Mouse (Mus musculus) neutrophil, adult 5-6 weeks (primary cell): ENCODE data around the gene Grm7. TPM values are rescaled to one million over a fixed set of nuclear protein-coding genes. Genes with fewer than 3 reads are reported as not detected.

Experiments
- ATAC-seq: fragments of 151-379, 151-347 bp; 2 replicates; pipeline ENCODE4 v1.8.0; 2017; ENCODE audit warnings: mild to moderate bottlenecking, moderate TSS enrichment; ENCODE audit not compliant: insufficient number of reproducible peaks, poor library complexity, low FRiP score, severe bottlenecking; ENCODE audit errors: extremely low read depth
- total RNA-seq: library from RNA; stranded (forward); fragments of 200-1000 nt; gene quantifications from 2 replicates; pipeline ENCODE4 v1.2.3, GENCODE M21; 2017

Grm7 gene
- total RNA-seq, 1 experiment from 2014 or later: not detected

DNA sequence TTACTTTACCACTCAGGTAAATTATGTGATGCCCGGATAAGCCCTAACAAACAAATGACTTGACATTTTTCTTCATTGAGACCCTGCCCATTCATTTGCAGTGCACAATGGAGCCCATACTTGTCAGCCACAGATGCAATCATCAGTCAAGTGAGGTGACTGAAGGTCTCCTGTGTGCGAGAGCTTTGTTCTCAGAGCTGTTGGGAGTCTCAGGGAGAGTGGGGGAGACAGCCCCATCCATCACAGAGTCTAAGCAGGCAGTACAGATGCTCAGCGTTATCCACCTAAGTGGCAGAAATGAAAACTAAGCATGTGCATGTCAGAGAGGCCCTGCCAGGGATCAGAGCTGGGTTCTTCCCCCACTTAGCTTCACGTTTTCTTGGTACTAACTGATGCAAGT, 631.3 kb downstream of the Grm7 start:
- ATAC-seq: no peak

DNA sequence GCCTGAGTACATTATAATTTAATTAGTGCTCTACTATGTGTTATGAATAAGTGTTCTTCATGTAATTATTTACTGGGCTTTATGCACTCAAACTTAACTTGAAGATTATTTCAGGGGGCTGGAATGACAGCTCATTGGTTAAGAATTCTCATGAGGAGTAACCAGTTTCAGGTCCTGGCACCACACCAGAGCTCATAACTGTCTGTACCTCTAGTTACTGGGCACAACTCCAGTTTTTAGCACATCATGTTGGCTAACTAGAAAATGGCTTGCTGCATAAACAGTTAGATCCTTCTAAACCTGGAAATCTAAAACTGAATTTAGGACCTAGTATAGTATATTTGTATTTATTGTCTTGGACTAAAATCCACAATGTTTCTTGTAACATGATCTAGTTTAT, 633.1 kb downstream of the Grm7 start:
- no peak for ATAC-seq

DNA sequence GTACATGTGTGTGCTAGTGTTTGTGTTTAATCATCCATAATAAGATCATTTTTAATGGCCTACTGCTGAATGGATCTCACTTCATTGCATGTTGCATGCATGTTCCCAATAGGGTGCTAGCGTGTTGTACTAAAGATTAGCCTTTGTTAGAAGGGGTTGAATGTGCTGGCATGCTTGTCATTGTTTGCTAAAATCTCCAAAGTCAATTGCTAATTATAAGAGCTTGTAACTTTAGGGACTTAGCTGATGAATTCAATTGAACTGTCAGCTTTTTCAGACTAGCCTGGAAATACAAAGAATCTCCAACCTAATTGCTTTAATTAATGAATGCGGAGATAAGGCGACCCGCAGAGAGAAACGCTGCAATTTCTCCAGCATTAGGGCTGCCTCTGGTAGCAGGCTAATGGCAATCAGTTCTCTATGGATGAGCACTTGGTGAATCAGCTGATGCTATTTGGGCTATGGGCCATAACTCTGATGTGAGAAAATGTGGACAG, 648.2 kb downstream of the Grm7 start:
- no peak for ATAC-seq

DNA sequence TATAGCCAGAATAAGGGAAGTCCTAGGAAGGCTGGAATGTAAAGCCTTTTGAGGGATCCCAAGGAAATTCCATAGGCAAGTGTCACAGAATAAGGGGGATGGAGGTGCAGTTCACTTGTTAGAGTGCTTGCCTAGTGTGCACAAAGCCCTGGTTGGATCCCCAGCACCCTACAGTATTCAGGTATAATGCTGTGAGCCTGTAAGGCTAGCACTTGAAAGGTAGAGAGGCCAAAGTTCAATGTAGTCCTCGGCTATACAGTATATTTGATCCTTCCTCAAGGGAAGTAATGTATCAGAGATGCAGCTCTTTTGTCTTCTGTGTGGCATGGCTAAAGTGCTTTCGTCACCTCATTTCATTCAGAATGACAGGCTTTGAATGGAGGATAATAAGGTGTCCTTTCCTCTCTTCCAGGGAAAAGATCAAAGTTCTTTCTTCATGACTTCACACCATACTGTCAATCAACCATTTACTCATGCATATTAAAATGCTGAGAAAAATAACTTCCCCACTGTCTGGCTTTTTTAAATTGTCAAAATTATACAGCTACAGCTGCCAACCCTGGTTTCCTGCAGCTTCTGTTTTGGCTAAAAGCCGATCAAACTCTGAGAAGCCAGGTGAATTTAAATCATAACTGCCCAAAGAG, 658.7 kb downstream of the Grm7 start:
- ATAC-seq: no peak

DNA sequence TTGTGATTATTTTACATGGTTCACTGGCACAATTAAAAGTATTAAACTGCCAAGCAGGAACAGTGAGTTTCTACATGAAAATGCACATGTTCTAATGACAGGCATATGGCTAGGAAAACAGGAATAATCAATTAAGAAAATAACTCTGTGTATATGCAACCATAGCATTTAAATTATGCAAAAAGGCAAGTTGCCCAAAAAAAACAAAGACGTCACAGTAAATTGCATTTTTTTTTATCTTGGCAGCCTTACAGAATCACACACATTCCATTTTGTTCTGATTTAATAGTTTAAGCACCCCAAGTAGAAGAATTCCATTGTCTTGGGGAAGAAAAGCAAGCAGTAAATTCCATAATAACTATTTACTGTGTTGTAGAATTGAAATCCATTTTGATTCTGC, 716.3 kb downstream of the Grm7 start:
- no peak for ATAC-seq

DNA sequence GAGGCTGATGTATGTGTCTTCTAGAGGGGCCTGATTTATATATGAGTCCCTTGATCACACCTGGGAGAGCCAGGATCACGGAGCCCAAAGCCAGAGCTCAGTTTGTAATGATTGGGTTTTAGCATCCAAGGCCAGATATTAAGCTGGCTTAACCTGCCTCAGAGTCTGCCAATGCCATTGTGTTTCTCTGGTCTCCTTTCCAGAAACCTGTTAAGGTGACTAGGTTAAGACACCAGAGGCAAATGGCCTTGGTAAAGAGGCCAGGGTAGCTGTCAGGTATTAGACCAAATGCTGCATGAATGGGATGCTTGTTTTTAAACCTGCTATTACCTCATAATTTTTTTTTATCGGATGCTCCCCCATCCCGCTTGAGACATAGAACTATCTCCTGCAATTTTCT, 722.7 kb downstream of the Grm7 start:
- no peak for ATAC-seq

DNA sequence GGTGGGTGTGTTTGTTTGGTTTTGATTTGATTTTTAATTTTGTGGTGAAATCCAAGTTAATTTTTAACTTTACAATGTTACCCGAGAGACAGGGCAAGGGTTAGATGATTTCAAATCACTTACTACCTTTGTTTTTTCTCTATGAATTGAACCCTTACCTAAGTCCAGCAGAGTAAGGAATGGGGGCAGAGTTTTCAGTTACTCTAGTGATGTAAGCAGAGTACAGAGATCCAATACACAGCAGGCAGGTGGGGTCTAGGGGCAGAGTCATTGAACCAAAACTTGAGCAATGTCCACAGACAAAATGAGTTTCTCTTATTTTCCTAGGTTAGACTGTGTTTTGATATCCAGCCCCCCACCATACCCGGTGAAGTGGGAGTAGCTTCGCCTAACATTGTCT, 723.2 kb downstream of the Grm7 start:
- ATAC-seq: no peak

DNA sequence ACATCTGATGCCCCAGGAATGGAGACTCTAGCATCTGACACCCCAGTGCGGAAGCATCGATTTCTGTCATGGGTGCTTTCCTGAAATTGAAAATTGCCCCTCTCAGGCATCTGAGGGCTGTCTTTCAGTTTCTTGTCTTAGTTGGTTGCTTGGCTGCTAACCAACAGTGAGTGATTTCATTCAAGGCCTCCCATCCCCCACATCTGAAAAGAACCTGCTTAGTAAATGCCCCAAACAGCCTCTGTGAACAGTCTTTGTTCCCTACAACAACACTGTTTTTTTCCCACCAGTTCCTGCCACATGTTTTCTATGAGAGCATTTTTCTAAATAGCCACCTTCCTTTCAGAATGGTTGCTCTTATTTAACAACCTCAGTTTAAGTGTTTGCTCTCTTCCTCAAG, 723.6 kb downstream of the Grm7 start:
- no peak for ATAC-seq

DNA sequence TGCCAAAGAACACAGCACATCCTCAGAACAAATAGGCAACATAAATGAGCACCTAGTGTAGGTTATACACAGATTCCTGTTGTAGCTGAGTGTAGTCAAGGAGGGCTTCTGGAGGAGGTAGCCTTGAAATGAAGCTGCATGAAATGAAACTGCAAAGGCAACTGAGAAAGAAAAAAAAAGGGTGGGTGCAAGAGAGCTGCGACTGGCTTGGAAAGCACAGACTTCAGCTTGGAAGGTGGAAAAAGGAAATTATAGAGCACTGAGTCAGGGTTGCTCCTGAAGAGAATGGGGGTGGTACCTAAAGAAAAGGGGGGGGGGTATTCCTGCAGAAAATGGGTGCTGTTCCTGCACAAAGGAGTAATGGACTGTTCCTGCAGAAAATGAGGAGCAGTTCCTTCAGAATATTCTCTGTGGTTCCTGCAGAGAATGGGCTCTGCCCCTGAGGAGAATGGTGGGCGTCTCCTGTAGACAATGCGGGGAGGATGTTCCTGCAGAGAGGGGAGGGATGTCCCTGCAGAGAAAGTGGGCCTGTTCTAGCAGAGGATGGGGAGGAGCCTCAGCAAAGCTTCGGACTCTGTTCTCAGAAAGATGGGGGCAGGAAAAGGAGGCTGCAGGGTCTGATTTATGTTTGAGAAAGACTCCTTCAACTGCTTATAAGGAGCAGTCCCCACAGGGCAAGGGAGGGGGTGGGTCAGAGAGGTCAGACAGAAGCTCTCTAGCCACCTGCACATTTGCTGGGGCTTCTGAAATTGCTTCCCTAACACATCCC, 726.4 kb downstream of the Grm7 start:
- no peak for ATAC-seq

DNA sequence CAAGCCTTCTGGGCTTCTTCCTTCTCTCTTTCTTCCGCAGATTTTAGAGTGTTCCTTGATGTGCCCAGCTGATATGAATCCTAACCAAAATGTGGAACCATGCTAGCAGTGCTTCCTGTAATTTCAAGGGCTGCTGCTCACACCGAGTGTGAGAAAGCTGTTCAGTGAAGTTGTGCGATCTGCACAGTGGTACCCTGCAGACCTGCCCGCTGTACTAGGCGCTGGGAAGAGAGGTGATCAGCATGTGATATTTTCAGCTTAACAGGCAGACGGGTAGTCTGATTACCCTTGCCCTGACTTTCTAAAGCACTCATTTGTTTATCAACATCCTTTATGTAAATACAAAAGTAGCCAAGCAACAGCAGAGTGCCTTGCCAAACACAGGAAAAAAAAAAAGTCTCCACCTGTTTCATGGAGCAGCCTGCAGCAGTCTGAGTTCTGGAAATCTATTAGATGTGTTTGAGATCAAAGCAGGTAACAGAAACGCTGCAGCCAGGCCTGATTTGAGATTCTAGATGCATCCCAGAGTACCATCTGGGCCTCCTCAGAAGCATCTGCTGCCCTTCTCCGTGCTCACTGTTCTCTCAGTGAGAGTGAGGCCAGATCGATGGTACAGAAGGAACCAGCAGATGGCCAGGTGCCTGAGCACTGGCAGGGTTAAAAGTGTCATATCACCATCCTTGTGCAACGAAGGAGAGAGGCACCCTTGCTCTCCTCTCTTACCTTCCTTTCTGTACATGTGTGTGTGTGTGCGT, 727.4 kb downstream of the Grm7 start:
- ATAC-seq: no peak

DNA sequence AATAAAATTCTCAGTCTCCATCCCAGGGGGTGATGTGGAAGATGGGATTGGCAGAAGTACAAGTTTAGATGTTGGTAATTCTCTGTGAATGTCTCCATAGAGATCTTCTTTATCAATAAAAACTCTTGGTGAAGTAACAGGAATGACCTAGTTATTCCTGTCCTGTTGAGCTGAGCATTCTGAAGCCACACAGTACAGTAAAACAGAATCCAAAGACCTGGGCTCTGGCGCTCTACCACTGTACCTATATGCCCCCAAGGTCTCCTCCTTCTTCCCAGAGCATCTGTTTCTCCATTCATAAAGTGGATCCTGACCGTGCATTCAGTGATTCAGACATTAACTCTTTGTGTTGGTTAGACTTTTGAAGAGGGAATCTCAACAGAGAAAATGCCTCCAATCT, 735.3 kb downstream of the Grm7 start:
- no peak for ATAC-seq

DNA sequence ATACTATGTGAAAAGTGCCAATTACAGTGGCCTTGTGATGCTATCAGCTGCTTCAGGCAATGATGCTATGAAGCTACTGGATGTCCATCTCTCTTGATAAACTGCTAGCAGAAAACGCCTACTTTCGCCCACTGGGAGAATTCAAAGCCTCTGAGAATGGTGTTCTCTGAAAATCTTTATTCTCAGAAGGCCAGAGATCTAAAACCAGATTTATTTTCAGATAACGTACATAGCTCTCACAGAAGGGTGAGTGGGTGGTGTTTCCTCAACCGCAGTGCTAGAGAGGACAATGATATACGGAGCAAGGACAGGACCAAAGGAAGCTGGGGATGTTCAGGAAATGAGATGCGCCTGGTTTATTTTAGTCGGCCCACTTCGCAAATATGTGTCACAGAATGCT, 763.4 kb downstream of the Grm7 start:
- ATAC-seq: no peak

DNA sequence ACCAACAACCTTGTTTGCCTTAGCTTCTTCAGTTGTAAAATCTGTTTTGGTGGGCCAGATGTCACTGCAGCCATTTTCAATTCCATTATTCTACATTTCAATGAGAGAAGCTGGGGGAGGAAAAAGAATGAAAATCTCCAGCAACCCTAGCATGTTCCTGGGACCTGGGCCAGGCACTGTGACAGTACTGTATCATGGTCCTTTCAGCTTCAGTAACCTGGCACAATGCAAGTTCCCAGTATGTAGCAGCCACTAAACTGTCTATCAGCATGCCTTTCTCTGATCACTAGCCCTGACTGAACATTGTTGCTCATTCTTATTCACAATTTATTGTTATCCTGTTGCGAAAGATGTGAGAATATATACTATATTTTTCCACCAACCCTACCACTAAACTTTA, 779.4 kb downstream of the Grm7 start:
- no peak for ATAC-seq

DNA sequence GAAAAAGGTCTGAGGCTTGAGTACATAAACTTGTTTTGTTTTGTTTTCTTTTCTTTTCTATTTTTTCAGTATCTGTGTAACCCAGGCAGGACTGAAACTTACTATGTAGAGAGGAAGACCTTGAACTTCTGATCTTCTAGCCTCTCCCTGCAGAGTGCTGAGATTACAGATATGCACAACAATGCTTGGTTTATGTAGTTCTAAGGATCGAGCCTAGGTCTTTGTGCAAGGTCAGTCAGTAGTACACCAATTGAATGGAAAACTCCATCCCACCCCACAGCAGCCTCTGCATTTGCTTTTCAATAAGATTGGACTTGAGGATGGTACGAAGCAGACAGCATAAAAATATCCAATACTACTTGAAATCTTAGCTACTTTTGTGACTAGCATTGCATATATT, 800.8 kb downstream of the Grm7 start:
- no peak for ATAC-seq

DNA sequence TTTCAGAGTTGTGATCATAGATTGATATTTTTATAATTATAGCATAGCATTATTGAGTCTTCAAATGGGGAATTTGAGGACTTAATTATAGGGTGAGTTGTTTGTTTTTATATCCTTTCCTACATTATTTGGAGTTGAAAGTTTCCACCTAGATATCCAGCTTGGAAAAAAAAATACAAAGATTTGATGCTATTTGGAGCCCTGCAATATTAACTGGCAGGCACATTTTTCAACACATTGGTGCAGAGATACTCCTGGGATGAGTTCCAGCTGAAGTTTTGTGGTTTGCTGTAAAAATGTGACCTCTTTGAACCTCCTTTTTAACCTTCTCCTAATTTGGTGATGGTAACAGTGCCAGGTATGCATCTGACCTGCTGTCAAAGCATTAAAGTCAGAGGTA, 802.5 kb downstream of the Grm7 start:
- no peak for ATAC-seq

DNA sequence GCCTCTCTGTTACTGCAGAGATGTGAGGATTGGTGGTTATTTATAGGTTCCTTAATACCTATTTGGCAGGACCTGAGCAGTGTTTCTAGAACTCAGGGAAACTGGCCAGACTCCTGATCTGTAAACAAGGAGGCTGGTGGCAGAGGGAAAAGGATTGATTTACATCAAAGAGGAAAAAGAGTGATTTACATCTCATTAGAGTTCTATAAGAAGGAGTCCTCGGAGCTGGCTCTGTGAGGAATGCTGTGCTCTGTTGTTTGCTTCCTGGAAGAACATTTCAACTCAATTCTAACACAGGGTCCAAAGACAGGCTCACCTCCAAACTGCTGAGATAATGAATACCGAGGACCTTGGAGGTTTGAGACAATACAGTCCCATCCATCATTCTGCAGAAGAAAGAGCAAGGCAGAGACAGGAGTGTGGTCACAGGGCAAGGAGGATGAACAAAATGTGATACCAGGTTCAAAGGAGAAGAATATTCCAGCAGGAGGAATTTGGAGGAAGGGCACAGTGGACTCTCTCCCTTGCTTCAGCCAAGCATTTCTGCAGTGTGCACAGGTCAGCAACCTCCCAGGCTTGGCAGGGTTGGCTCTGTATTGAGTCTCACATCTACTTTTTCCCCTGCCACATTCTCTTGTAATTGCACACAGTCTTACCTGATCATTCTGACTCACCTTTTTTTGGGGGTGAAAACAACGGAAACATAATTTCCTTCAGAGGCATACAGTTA, 803.8 kb downstream of the Grm7 start:
- ATAC-seq: no peak

DNA sequence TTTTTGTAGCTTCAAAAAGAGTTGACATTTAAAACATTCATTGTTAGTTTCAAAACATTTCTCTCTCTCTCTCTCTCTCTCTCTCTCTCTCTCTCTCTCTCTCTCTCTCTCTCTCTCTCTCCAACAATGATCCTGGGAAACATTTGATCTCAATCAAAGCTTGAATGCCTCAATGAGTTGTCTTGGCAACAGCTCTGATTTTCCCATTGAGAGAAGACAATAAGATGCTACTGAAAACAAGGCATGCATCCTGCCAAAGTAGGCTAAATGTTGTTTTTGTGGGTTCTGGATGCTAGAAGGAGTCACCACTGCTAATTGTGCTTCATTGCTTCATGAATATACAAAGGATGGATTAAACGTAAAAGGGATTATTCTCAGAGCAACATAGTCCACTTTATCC, 836.5 kb downstream of the Grm7 start:
- ATAC-seq: no peak

DNA sequence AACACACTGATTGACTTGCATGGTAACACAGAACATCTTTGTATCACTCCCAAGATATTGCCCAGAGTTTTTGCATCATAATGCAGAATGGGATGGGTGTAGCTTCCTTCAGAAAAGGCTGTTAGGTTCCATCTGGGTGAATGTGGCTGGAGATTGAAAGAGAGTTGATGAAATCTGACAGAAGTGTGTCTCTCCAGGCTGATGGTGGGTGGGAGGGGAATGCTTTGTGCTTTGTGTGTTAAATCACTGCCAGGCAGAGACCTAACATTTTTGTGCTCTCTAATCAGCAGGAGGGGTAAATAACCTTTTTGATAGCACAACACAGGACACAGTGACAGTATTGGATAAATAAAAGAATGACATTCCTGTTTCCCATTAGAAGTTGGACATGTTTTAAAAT, 840.7 kb downstream of the Grm7 start:
- no peak for ATAC-seq

DNA sequence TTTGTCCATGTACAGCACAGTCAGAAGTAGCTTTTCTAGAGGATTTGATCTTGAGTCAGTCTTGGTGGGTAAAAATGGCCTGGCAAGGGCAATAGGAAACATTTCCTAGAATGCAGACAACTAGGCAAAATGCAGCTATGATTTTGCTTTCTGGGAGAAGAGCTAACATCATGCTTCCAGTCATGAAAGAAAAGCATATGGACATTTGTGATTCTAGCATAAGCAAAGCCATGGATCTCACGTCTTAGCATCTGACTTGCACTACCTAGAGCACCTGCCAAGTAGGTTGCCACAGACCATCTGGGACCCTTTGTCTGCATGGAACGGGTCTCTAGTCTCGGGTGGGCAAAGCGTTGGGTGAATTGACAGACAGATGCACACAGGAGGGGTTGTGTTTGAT, 842.2 kb downstream of the Grm7 start:
- ATAC-seq: no peak
